Mouse (Mus musculus) heart, postnatal 25 days (tissue): Measurements from ENCODE around the gene Tenm4. TPM values are rescaled to one million over a fixed set of nuclear protein-coding genes. Genes with fewer than 3 reads are reported as not detected.

Experiments
- DNase-seq: peaks from one replicate; pipeline ENCODE4 v3.0.0; 2022; ENCODE audit warnings: low spot score
- intact Hi-C: fragments of 180-260 bp; cut with DNase I; formaldehyde crosslinking; loops from one replicate; pipeline ENCODE4 v1.15.1; 2025
- total RNA-seq, 2 experiments: library from RNA; stranded (reverse); gene quantifications; 2 replicates each; pipeline ENCODE4 v1.2.3; 2021

The Tenm4 gene
- total RNA-seq, 2 experiments from 2014 or later: 1.0 to 1.1 TPM

GRCm38 (mm10) chr7:96230720-96231241 is 59.7 kb downstream of the Tenm4 start:
- DNase-seq: no peak
- intact Hi-C loops: no loop called here

GRCm38 (mm10) chr7:96235847-96236246 is 64.8 kb downstream of the Tenm4 start:
- intact Hi-C loops: no loop called here
- DNase-seq: no peak

GRCm38 (mm10) chr7:96240661-96241060 is 69.6 kb downstream of the Tenm4 start:
- DNase-seq: no peak

GRCm38 (mm10) chr7:96242328-96243185 is 71.5 kb downstream of the Tenm4 start:
- no peak for DNase-seq
- intact Hi-C loops: no loop called here

More at GRCm38 (mm10) chr7:96240661-96241060, 69.6 kb downstream of the Tenm4 start:
- intact Hi-C loops: no loop called here

- no peak for DNase-seq
- intact Hi-C loops: no loop called here
Measured at GRCm38 (mm10) chr7:96244796-96245195, 73.8 kb downstream of the Tenm4 start.

- no peak for DNase-seq
- intact Hi-C loops: no loop called here
Measured at GRCm38 (mm10) chr7:96259630-96260029, 88.6 kb downstream of the Tenm4 start.

GRCm38 (mm10) chr7:96262182-96262581 is 91.1 kb downstream of the Tenm4 start:
- no peak for DNase-seq
- intact Hi-C loops: no loop called here

GRCm38 (mm10) chr7:96265941-96266340 is 94.9 kb downstream of the Tenm4 start:
- intact Hi-C loops: no loop called here
- DNase-seq: no peak

GRCm38 (mm10) chr7:96267266-96267665 is 96.2 kb downstream of the Tenm4 start:
- intact Hi-C loops: no loop called here
- no peak for DNase-seq

GRCm38 (mm10) chr7:96270684-96271083 is 99.6 kb downstream of the Tenm4 start:
- intact Hi-C loops: no loop called here
- DNase-seq: no peak

- DNase-seq: no peak
- intact Hi-C loops: no loop called here
Measured at GRCm38 (mm10) chr7:96272068-96272467, 101.0 kb downstream of the Tenm4 start.

- intact Hi-C loops: no loop called here
Measured at GRCm38 (mm10) chr7:96274486-96274885, 103.4 kb downstream of the Tenm4 start.

GRCm38 (mm10) chr7:96277550-96277949 is 106.5 kb downstream of the Tenm4 start:
- no peak for DNase-seq
- intact Hi-C loops: no loop called here

More at GRCm38 (mm10) chr7:96274486-96274885, 103.4 kb downstream of the Tenm4 start:
- DNase-seq: no peak

- intact Hi-C loops: no loop called here
- no peak for DNase-seq
Measured at GRCm38 (mm10) chr7:96278378-96278777, 107.3 kb downstream of the Tenm4 start.

- intact Hi-C loops: no loop called here
- no peak for DNase-seq
Measured at GRCm38 (mm10) chr7:96280795-96281194, 109.7 kb downstream of the Tenm4 start.

- DNase-seq: no peak
- intact Hi-C loops: no loop called here
Measured at GRCm38 (mm10) chr7:96290576-96290975, 119.5 kb downstream of the Tenm4 start.

GRCm38 (mm10) chr7:96295959-96296358 is 124.9 kb downstream of the Tenm4 start:
- intact Hi-C loops: no loop called here
- no peak for DNase-seq

GRCm38 (mm10) chr7:96300826-96301397 is 129.9 kb downstream of the Tenm4 start:
- intact Hi-C loops: no loop called here
- no peak for DNase-seq

GRCm38 (mm10) chr7:96301813-96302212 is 130.8 kb downstream of the Tenm4 start:
- intact Hi-C loops: no loop called here
- no peak for DNase-seq

- no peak for DNase-seq
- intact Hi-C loops: no loop called here
Measured at GRCm38 (mm10) chr7:96303963-96304362, 132.9 kb downstream of the Tenm4 start.

GRCm38 (mm10) chr7:96305382-96305935 is 134.4 kb downstream of the Tenm4 start:
- DNase-seq: no peak
- intact Hi-C loops: no loop called here
